Mouse (Mus musculus) E14TG2a.4 (cell line): ENCODE measurements around the gene Slc35f3.

Source experiments
- H3K27me3 ChIP-seq: 2 replicates; pipeline ENCODE4 v1.6.1; 2014; ENCODE audit warnings: low read length, control low read depth; ENCODE audit not compliant: insufficient read depth
- H3K36me3 ChIP-seq: 2 replicates; pipeline ENCODE4 v1.6.1; 2014; ENCODE audit warnings: low read length, control low read depth; ENCODE audit not compliant: insufficient read depth
- H3K4me1 ChIP-seq: replicated peaks from 2 replicates; pipeline ENCODE4 v1.6.1; 2014; ENCODE audit warnings: low read depth, low read length, control low read depth
- H3K4me3 ChIP-seq: replicated peaks from 2 replicates; pipeline ENCODE4 v1.5.1; 2014; ENCODE audit warnings: mild to moderate bottlenecking, low read length
- H3K9me3 ChIP-seq: 2 replicates; pipeline ENCODE4 v1.6.1; 2014; ENCODE audit warnings: low read length, control low read depth
- CTCF ChIP-seq: conservative IDR thresholded peaks from 2 replicates; pipeline ENCODE4 v1.5.1; 2014; ENCODE audit warnings: low read length
- NANOG ChIP-seq: IDR thresholded peaks from 2 replicates; pipeline ENCODE4 v1.6.1; 2014; ENCODE audit warnings: borderline replicate concordance, low read length, mixed read lengths
- POU5F1 ChIP-seq: IDR thresholded peaks from 2 replicates; pipeline ENCODE4 v1.6.1; 2014; ENCODE audit warnings: low read length, borderline replicate concordance

The Slc35f3 gene

GRCm38 (mm10) chr8:126424946-126425345 is 126.6 kb downstream of the Slc35f3 start:
- TF ChIP-seq POU5F1 (no peak), NANOG (no peak), CTCF (no peak)

GRCm38 (mm10) chr8:126429635-126430034 is 131.3 kb downstream of the Slc35f3 start:
- Histone ChIP-seq H3K27me3 (no peaks in the 10 kb centered on the region), H3K9me3 (no peaks in the 10 kb centered on the region), H3K4me3 (no peak overlapping the region), H3K36me3 (peaks cover 98% of the 10 kb centered on the region), H3K4me1 (no peaks in the 10 kb centered on the region)
- no peak for TF ChIP-seq CTCF
- TF ChIP-seq POU5F1: no peak
- TF ChIP-seq NANOG: no peak

More at GRCm38 (mm10) chr8:126424946-126425345, 126.6 kb downstream of the Slc35f3 start:
- no peak overlapping the region for H3K4me3 ChIP-seq
- no peaks in the 10 kb centered on the region for H3K9me3 ChIP-seq
- peaks cover 20% of the 10 kb centered on the region for H3K4me1 ChIP-seq
- H3K27me3 ChIP-seq: no peaks in the 10 kb centered on the region
- peaks cover 67% of the 10 kb centered on the region for H3K36me3 ChIP-seq

GRCm38 (mm10) chr8:126433827-126434226 is 135.5 kb downstream of the Slc35f3 start:
- Histone ChIP-seq H3K36me3 (peaks cover 95% of the 10 kb centered on the region), H3K9me3 (no peaks in the 10 kb centered on the region), H3K4me3 (no peak overlapping the region), H3K4me1 (no peaks in the 10 kb centered on the region), H3K27me3 (no peaks in the 10 kb centered on the region)
- TF ChIP-seq NANOG (no peak), POU5F1 (no peak), CTCF (no peak)

- Histone ChIP-seq H3K27me3 (no peaks in the 10 kb centered on the region), H3K9me3 (no peaks in the 10 kb centered on the region), H3K4me1 (no peaks in the 10 kb centered on the region), H3K4me3 (no peak overlapping the region), H3K36me3 (peaks cover 76% of the 10 kb centered on the region)
- TF ChIP-seq POU5F1: no peak
- TF ChIP-seq NANOG: no peak
- no peak; the same call in 1 of the 2 replicates for TF ChIP-seq CTCF
Measured at GRCm38 (mm10) chr8:126438937-126439336, 140.6 kb downstream of the Slc35f3 start.
